Mouse (Mus musculus) limb, embryonic 11.5 days (tissue): ENCODE measurements at regions not wholly inside any gene's neighbourhood (a gene's known extent, or its start where the extent isn't known, plus 50 kb on each side); places are given as distances from the start of the nearest gene placed in this dataset.

Experiments used
- ATAC-seq: fragments of 200-750 bp; cut with Nextera tagmentation; 2 replicates; pipeline ENCODE4 v1.8.0; 2017; ENCODE audit warnings: low read depth; ENCODE audit not compliant: insufficient number of reproducible peaks, low FRiP score, low TSS enrichment
- DNase-seq: peaks from one replicate; pipeline ENCODE4 v3.0.0-alpha.2; 2015; ENCODE audit warnings: low spot score
- H3K27ac ChIP-seq: fragments of 300-500 bp; sonication (generic); replicated peaks from 2 replicates; pipeline ENCODE4 v1.5.1; 2014; ENCODE audit warnings: low read depth, mild to moderate bottlenecking, low read length
- H3K27me3 ChIP-seq: fragments of 300-500 bp; sonication (generic); 2 replicates; pipeline ENCODE4 v1.6.1; 2014; ENCODE audit warnings: mild to moderate bottlenecking, low read length, mixed read lengths; ENCODE audit not compliant: control insufficient read depth, insufficient read depth
- H3K36me3 ChIP-seq: fragments of 300-500 bp; sonication (generic); 2 replicates; pipeline ENCODE4 v1.6.1; 2014; ENCODE audit warnings: mild to moderate bottlenecking, low read length, moderate library complexity, mixed read lengths; ENCODE audit not compliant: control insufficient read depth, insufficient read depth
- H3K4me1 ChIP-seq: fragments of 300-500 bp; sonication (generic); 2 replicates; pipeline ENCODE4 v1.6.1; 2014; ENCODE audit warnings: low read length, mixed read lengths; ENCODE audit not compliant: control insufficient read depth, insufficient read depth
- H3K4me2 ChIP-seq: fragments of 300-500 bp; sonication (generic); 2 replicates; pipeline ENCODE4 v1.6.1; 2014; ENCODE audit warnings: low read depth, mild to moderate bottlenecking, moderate library complexity; ENCODE audit not compliant: severe bottlenecking
- H3K4me3 ChIP-seq: fragments of 300-500 bp; sonication (generic); 2 replicates; pipeline ENCODE4 v1.5.1; 2014; ENCODE audit warnings: low read depth, low read length
- H3K9ac ChIP-seq: fragments of 300-500 bp; sonication (generic); 2 replicates; pipeline ENCODE4 v1.6.1; 2014; ENCODE audit warnings: mild to moderate bottlenecking, low read length
- H3K9me3 ChIP-seq: fragments of 300-500 bp; sonication (generic); 2 replicates; pipeline ENCODE4 v1.6.1; 2016; ENCODE audit warnings: low read length; ENCODE audit not compliant: control insufficient read depth
- WGBS: fragments of 180-500 bp; shearing (Covaris S2); extraction: QIAGEN DNeasy Blood & Tissue Kit; methylation state at CpG from one replicate; pipeline ENCODE4 v1.1.7; 2014; 5-methylcytosine and 5-hydroxymethylcytosine counted together

GRCm38 (mm10) chr15:59716872-59717271, 299.5 kb downstream of the 4933412E24Rik start:
- Histone ChIP-seq H3K9ac (no peak overlapping the region), H3K4me2 (no peak overlapping the region), H3K27ac (no peak overlapping the region), H3K27me3 (no peaks in the 10 kb centered on the region), H3K36me3 (no peaks in the 10 kb centered on the region), H3K4me1 (no peaks in the 10 kb centered on the region), H3K9me3 (no peaks in the 10 kb centered on the region), H3K4me3 (no peak overlapping the region)
- no peak for ATAC-seq
- no peak for DNase-seq
- WGBS = 79% methylated on average over 6 of the region's 6 CpGs

DNA sequence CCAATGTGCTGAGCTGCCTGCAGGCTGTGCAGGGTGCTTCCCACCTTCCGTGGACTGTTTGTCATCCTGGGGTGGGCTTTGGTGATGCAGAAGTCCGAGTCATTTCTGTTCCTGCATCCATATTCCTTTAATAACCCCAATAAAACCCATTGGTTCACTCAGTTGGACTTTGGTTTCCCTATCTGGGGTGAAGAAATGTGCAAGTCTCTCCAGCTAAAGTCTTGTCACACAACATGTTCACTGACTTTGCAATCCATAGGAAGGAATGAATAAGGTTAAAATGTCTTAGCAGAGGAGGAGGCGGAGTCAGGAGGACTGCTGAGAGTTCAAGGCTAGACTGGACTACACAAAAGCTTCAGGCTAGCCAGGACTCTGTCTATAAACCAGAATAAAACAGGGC, 300.5 kb downstream of the 4933412E24Rik start:
- Histone ChIP-seq H3K27ac (no peak overlapping the region), H3K9me3 (no peaks in the 10 kb centered on the region), H3K4me2 (no peak overlapping the region), H3K4me3 (no peak overlapping the region), H3K4me1 (no peaks in the 10 kb centered on the region), H3K36me3 (no peaks in the 10 kb centered on the region), H3K9ac (no peak overlapping the region), H3K27me3 (no peaks in the 10 kb centered on the region)
- ATAC-seq (no peak), DNase-seq (no peak)
- WGBS = 75% methylated on average over 3 of the region's 3 CpGs

DNA sequence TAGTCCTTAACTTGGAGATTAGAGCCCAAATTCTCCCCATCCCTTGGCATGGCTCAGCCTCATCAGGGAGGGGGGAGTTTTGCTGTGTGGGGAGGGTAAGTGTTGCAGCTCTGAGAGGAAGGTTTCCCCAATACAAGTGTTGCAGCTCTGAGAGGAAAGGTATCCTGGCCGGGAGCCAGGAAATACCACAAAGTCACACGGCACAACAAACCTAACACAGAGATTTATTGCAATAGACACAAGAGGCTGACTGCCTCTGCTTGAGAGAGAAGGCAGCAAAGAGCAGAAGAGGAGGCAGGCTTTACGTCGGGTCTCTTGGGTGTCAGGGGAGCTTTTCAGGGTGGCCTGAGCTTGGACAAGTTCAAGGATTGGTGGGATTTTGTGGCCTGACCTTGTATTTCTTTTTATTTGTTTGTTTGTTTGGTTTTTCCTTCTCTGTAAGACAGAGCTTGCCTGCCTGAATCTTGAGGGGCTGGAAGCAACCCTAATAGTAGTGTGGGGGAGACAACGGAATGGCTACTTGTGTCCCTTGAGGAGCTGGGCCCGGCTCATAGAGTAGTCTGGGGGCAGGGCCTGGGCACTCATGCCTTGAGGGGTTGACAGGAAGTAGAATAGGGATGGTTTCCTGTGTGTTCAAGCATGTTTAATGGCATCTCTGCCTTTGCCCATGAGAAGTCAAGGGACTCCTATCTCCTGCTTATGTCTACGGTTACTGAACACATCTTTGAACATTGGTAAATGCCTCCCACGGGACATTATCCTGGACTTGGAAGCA, 302.3 kb downstream of the 4933412E24Rik start:
- H3K4me1 ChIP-seq = no peaks in the 10 kb centered on the region
- DNase-seq = no peak
- no peak overlapping the region for H3K4me2 ChIP-seq
- no peaks in the 10 kb centered on the region for H3K36me3 ChIP-seq
- H3K27ac ChIP-seq = no peak overlapping the region
- H3K27me3 ChIP-seq = no peaks in the 10 kb centered on the region
- 80% methylated on average over 8 of the region's 8 CpGs for WGBS
- no peak for ATAC-seq
- H3K9me3 ChIP-seq = no peaks in the 10 kb centered on the region
- no peak overlapping the region for H3K9ac ChIP-seq
- no peak overlapping the region for H3K4me3 ChIP-seq

- H3K9ac ChIP-seq = no peak overlapping the region
- no peaks in the 10 kb centered on the region for H3K9me3 ChIP-seq
- DNase-seq (no peak), ATAC-seq (no peak)
- no peaks in the 10 kb centered on the region for H3K27me3 ChIP-seq
- 85% methylated on average over 5 of the region's 5 CpGs for WGBS
- no peaks in the 10 kb centered on the region for H3K36me3 ChIP-seq
- no peak overlapping the region for H3K4me2 ChIP-seq
- H3K4me1 ChIP-seq = no peaks in the 10 kb centered on the region
- H3K27ac ChIP-seq = no peak overlapping the region
- no peak overlapping the region for H3K4me3 ChIP-seq
These were observed 304.2 kb downstream of the 4933412E24Rik start for GRCm38 (mm10) chr15:59712077-59712752.

DNA sequence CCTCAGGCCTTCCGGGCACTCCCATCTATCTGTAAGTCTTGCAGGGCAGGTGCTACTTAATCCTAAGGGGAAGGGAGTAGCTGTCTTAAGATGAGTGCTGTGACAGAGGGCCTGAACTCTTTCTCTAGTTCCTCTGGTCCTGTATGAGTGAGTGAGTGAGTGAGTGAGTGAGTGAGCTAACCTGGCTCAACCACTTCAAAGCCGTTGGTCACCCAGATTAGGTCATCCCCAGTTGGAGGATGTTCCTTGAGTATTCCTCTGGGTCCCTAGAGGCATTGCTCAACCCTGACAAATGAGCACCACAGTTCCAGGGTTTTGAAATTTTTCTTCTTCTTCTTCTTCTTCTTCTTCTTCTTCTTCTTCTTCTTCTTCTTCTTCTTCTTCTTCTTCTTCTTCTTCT, 306.5 kb downstream of the 4933412E24Rik start:
- WGBS = 79% methylated on average over 2 of the region's 2 CpGs
- H3K9ac ChIP-seq = no peak overlapping the region
- no peaks in the 10 kb centered on the region for H3K27me3 ChIP-seq
- no peaks in the 10 kb centered on the region for H3K36me3 ChIP-seq
- H3K9me3 ChIP-seq = no peaks in the 10 kb centered on the region
- ATAC-seq (no peak), DNase-seq (no peak)
- H3K4me1 ChIP-seq = no peaks in the 10 kb centered on the region
- H3K27ac ChIP-seq = no peak overlapping the region
- H3K4me3 ChIP-seq = no peak overlapping the region
- no peak overlapping the region for H3K4me2 ChIP-seq

DNA sequence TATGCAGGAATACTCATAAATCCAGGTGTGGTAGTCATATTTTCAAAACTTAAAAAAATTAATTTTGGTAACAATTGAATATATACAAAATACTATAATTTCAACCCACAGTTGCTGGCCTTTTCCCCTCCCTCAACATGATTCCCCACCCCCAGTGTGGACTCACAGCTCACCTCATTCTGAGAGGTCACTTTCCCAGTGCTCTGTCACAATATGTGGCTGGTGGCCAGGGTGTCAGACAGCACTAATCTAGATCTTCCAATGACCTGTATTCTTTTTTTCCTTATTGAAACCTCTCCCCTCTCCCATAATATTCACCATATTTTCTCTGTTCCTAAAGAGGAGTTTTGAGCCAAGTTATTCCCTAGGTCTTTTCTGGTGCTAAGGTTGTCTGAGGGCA, 308.0 kb downstream of the 4933412E24Rik start:
- ATAC-seq = no peak
- no peaks in the 10 kb centered on the region for H3K36me3 ChIP-seq

GRCm38 (mm10) chr15:59707081-59707480, 309.3 kb downstream of the 4933412E24Rik start:
- Histone ChIP-seq H3K27ac (no peak overlapping the region), H3K4me2 (no peak overlapping the region), H3K9me3 (no peaks in the 10 kb centered on the region), H3K4me3 (no peak overlapping the region), H3K9ac (no peak overlapping the region), H3K36me3 (no peaks in the 10 kb centered on the region), H3K4me1 (no peaks in the 10 kb centered on the region), H3K27me3 (no peaks in the 10 kb centered on the region)
- no peak for ATAC-seq
- DNase-seq = no peak
- WGBS = 81% methylated on average over 8 of the region's 8 CpGs

More for the DNA sequence above, 308.0 kb downstream of the 4933412E24Rik start:
- Histone ChIP-seq H3K4me3 (no peak overlapping the region), H3K9me3 (no peaks in the 10 kb centered on the region), H3K9ac (no peak overlapping the region), H3K4me2 (no peak overlapping the region), H3K27ac (no peak overlapping the region), H3K4me1 (no peaks in the 10 kb centered on the region), H3K27me3 (no peaks in the 10 kb centered on the region)
- DNase-seq = no peak
